Mouse (Mus musculus) spleen, adult 2 months (tissue): ENCODE data around the gene Ccdc42. TPM values are rescaled to one million over a fixed set of nuclear protein-coding genes. Genes with fewer than 3 reads are reported as not detected.

Experiments used
- DNase-seq, 2 experiments: peaks; one replicate each; pipeline versions ENCODE4 v3.0.0 to v3.0.0-alpha.2; 2012 to 2021; ENCODE audit warnings: low spot score in 2 of 2, low read depth in 1 of 2
- H3K27ac ChIP-seq: fragments of 200-500 bp; 2 replicates; pipeline ENCODE4 v1.5.1; 2012; ENCODE audit warnings: low read length, inconsistent platforms; ENCODE audit not compliant: insufficient read depth
- H3K27me3 ChIP-seq: fragments of 200-500 bp; 2 replicates; pipeline ENCODE4 v1.6.1; 2012; ENCODE audit warnings: mild to moderate bottlenecking, moderate library complexity, low read length, inconsistent platforms; ENCODE audit not compliant: control insufficient read depth, insufficient read depth
- H3K36me3 ChIP-seq: fragments of 200-500 bp; 2 replicates; pipeline ENCODE4 v1.6.1; 2012; ENCODE audit warnings: mild to moderate bottlenecking, low read length, inconsistent platforms; ENCODE audit not compliant: control insufficient read depth, insufficient read depth
- H3K4me1 ChIP-seq: fragments of 200-500 bp; 2 replicates; pipeline ENCODE4 v1.6.1; 2011; ENCODE audit warnings: inconsistent platforms; ENCODE audit not compliant: control insufficient read depth, insufficient read depth, insufficient read length
- H3K4me3 ChIP-seq: fragments of 200-500 bp; 2 replicates; pipeline ENCODE4 v1.5.1; 2011; ENCODE audit warnings: mild to moderate bottlenecking, inconsistent platforms; ENCODE audit not compliant: insufficient read depth, insufficient read length; ENCODE audit errors: extremely low read depth
- CTCF ChIP-seq: fragments of 200-500 bp; IDR thresholded peaks from 2 replicates; pipeline ENCODE4 v1.5.1; 2011; ENCODE audit warnings: mild to moderate bottlenecking, inconsistent platforms; ENCODE audit not compliant: insufficient read depth, insufficient read length, insufficient replicate concordance; ENCODE audit errors: extremely low read depth
- POLR2A ChIP-seq: fragments of 200-500 bp; IDR thresholded peaks from 2 replicates; pipeline ENCODE4 v1.6.1; 2011; ENCODE audit warnings: low read depth, low read length, inconsistent platforms
- WGBS: fragments of 180-500 bp; shearing (Covaris S2); methylation state at CpG from one replicate; pipeline ENCODE4 v1.1.7; 2018; 5-methylcytosine and 5-hydroxymethylcytosine counted together
- polyA plus RNA-seq: library from polyadenylated mRNA; depleted of rRNA; stranded (reverse); fragments of >200 nt; gene quantifications from 2 replicates; pipeline ENCODE4 v1.2.3, GENCODE M21; 2012

The Ccdc42 gene
- polyA plus RNA-seq, 1 experiment: 0.13 TPM

DNA sequence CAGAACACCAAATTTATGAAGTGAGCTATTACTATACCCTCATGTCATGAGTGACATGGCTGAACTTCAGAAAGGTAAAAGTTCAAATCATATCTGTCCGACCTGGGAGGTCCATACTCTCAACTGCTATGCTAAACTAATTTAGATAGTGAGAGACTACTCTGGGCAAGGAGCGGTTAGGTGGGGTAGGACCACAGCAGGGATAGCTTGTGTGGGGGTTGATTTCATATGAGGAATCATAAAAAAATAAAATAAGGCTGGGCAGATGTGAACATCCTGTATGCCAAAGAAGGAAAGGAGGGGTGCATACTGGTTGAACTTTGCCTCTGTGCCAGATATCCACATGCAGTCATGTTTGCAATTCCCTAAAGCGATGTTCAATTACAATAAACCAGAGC, 21.8 kb upstream of the Ccdc42 start:
- Histone ChIP-seq H3K27me3 (no peaks in the 10 kb centered on the region), H3K27ac (no peak overlapping the region), H3K4me1 (peaks cover 2% of the 10 kb centered on the region; the same call in 1 of the 2 replicates), H3K36me3 (no peaks in the 10 kb centered on the region), H3K4me3 (no peak overlapping the region)
- DNase-seq: no peak
- TF ChIP-seq POLR2A (no peak), CTCF (no peak)
- WGBS: 91% methylated on average over 3 of the region's 3 CpGs

DNA sequence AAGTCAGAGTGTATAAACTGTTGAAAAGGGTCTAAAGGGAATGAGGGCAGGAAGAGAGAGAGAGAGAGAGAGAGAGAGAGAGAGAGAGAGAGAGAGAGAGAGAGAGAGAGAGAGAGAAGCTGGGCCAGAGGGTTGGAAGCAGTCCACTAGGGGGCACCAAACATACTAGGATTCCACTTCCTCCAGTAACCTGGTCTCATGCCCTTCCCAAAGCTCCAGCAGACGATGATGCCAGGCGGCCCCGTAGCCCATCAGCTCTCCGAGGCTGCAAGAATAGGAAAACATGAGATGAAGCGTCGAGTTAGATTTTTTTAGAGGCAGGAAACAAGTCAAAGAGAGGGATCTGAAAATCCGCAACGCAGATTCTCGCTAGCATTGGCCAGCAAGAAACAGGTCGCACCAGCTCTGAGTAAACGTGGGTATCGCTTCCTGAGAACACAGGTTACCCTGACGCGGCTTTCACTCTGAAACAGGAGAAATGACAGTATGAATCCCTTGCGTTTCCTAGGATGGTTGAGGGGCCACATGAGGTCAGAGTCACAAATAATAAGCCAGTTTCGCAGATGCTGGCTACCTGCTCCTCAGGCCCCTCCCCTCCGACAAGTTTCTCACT, 20.3 kb upstream of the Ccdc42 start:
- Histone ChIP-seq H3K27me3 (no peaks in the 10 kb centered on the region), H3K4me3 (no peak overlapping the region), H3K27ac (no peak overlapping the region), H3K4me1 (peaks cover 2% of the 10 kb centered on the region; the same call in 1 of the 2 replicates), H3K36me3 (no peaks in the 10 kb centered on the region)
- TF ChIP-seq POLR2A (no peak), CTCF (peak; percentile 45; the same call in 1 of the 2 replicates)
- WGBS: 19% methylated on average over 17 of the region's 17 CpGs
- peak in 1 of 2 experiments; percentile 35 for DNase-seq

DNA sequence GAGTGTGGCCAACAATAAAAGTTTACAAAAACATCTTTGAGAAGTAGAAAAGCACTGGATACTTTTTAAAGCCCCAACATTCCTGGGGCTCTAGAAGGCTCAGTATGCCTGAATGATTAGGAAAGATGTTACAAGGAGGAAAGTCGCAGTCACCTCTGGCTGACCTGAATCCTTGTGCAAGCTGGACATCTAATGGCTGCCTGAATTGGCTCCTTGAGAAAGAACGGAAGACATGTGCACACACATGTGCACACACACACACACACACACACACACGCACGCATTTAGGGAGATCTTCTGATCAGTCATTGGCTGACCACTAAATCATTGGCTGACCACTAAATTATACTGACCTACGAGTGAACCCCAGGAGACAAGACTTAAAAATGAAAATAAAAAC, 16.0 kb upstream of the Ccdc42 start:
- no peak overlapping the region for H3K27ac ChIP-seq
- no peaks in the 10 kb centered on the region for H3K27me3 ChIP-seq
- WGBS: 86% methylated on average over 5 of the region's 5 CpGs
- no peak overlapping the region for H3K4me3 ChIP-seq
- H3K4me1 ChIP-seq: peaks cover 2% of the 10 kb centered on the region; the same call in 1 of the 2 replicates
- no peaks in the 10 kb centered on the region for H3K36me3 ChIP-seq
- TF ChIP-seq POLR2A (no peak), CTCF (no peak)
- DNase-seq: no peak

DNA sequence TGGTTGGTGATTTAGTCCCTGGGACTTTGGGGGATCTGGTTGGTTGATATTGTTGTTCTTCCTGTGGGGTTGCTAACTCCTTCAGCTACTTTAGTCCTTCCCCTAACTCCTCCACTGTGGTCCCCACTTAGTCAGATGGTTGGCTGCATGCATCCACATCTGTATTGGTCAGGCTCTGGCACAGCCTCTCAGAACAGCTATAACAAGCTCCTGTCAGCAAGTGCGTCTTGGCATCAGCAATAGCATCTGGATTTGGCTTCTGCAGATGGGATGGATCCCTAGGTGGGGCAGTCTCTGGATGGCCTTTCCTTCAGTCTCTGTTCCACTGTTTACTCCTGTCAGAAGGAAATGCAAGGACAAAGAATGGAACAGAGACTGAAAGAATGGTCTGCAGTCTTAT, 9.7 kb upstream of the Ccdc42 start:
- Histone ChIP-seq H3K27ac (no peak overlapping the region), H3K4me3 (no peak overlapping the region), H3K36me3 (no peaks in the 10 kb centered on the region), H3K4me1 (no peaks in the 10 kb centered on the region), H3K27me3 (no peaks in the 10 kb centered on the region)
- WGBS: 94% methylated on average over 1 of the region's 1 CpGs
- TF ChIP-seq CTCF (no peak), POLR2A (no peak)
- no peak for DNase-seq

DNA sequence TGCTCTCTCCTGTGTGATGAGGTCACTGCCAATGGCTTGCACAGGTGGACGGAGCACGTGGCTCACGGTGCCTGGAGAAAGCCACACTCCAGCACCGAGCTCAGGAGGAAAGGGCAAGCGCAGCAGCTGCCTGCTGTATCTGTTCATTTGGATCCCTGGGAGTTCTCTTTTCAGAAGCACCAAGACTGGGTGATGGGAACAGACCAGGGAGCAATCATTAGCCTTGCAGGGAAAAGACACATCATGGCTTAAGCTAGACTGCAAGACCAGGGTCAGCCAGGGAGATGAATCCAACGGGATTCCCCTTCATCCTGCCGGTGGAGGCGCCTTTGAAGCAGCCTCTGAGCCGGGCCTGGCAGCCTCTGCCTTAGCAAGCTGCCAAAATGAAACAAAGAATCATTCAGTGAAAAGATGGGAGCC, 7.3 kb upstream of the Ccdc42 start:
- Histone ChIP-seq H3K27me3 (no peaks in the 10 kb centered on the region), H3K4me3 (no peak overlapping the region), H3K27ac (no peak overlapping the region), H3K4me1 (no peaks in the 10 kb centered on the region), H3K36me3 (no peaks in the 10 kb centered on the region)
- TF ChIP-seq CTCF (no peak), POLR2A (no peak)
- WGBS: 61% methylated on average over 9 of the region's 9 CpGs
- DNase-seq: no peak

DNA sequence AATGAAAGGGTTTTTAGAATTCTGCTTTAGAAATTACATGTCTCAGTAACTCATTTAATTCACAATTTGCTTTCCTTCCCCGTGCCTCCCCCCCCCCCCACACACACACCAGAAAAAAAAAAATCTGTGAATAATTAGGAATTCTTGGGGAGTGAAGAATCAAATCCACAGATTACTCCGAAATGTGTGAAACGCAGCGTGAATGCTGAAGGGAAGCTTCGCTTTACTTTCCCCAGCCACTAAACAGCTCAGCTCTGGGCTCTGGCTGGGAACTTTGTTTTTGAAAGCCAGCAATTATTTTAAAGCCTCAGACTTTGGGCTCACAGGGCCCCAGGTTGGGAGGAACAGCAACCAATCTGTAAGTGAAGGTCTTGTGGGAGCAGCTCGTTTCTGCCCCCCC, 6.3 kb upstream of the Ccdc42 start:
- Histone ChIP-seq H3K36me3 (no peaks in the 10 kb centered on the region), H3K4me3 (no peak overlapping the region), H3K4me1 (no peaks in the 10 kb centered on the region), H3K27ac (no peak overlapping the region), H3K27me3 (no peaks in the 10 kb centered on the region)
- TF ChIP-seq POLR2A (no peak), CTCF (no peak)
- no peak for DNase-seq
- 77% methylated on average over 6 of the region's 6 CpGs for WGBS

DNA sequence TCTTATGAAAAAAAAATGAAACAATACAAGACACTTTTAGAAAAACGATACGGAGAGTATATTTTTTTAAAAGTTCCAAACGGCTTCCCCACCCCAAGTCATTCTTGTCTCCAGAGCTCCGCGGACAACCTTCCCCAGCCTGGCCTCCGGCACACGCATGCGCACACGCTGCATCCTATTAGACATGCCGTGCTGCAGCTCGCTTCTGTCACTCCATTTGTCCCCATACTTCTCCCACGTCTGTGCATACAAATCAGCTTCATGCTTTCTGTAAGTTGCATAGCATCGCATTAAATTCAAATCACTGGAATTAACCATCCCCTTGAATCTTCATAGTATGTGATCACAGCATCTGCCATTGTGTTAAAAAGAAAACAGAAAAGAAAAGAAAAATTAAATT, 3.6 kb upstream of the Ccdc42 start:
- no peaks in the 10 kb centered on the region for H3K4me1 ChIP-seq
- TF ChIP-seq CTCF: no peak
- WGBS: 88% methylated on average over 13 of the region's 13 CpGs
- no peak overlapping the region for H3K4me3 ChIP-seq
- H3K27ac ChIP-seq: no peak overlapping the region
- no peaks in the 10 kb centered on the region for H3K27me3 ChIP-seq
- H3K36me3 ChIP-seq: no peaks in the 10 kb centered on the region
- no peak for DNase-seq
